Mouse (Mus musculus): ENCODE measurements around the gene Gars.

The Gars gene

DNA sequence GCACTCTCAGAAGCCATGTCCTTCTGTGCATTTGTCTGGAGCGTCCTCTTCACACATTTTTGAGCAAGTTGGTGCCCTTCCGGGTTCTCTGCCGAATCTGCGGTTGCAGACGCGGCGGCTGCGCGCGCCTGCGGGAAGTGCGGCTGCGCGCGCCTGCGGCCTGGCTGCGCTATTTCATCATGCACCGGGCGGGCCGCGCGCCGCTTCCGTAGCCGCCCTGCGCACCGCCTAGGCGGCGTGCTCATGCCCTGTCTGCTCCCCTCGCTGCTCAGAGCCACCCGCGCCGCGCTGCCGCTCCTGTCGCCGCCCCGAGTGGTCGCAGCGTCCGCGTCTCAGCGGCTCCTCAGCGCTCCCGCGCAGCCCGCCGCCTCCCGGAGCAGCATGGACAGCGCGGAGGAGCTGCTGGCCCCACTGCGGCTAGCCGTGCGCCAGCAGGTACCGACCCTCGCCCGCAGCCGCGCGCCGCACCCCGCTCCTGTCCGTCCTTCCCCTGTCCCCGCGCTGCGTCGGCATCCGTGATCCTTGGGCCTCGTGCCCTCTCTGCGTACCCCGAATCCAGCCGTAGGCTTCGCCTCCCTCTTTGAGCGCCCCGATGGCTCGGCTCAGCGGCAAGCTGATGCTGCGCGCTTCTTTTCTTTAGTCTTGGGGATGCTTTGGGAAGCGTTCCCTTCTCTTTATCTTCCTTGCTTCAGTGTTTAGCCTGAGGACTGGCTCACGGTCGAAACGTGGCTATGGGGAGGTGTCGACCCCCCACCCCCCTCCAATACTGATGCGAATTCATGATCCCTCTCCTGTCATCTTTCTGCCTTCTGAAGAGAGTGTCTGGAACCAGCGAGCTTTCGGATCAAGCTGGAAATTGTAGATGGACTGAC is at the start of gene Gars:
TSS of gene Gars (plus strand) at position 209 of the 872 bp plus-strand sequence.
- DNase-seq = peak; percentile 92

DNA sequence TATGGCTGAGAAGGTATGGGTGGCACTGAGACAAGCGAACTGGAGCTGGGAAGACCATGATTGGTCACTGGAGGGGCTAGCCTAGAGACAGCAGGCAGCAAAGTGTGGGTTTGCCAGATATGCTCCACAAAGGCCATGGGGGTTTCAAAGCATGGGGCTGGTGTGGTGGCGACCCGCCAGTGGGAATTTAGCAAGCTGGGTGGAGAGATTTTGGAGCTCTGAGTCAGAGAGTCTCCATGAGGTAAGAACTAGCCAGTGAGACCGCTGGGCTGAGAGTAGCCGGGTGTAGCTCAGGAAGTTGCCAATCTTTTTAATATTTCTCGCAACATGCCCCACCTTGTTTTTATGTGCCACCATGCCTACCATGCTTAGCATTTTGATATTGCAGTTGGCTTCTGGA is 49.7 kb upstream of the Gars start:
- no peak for DNase-seq

DNA sequence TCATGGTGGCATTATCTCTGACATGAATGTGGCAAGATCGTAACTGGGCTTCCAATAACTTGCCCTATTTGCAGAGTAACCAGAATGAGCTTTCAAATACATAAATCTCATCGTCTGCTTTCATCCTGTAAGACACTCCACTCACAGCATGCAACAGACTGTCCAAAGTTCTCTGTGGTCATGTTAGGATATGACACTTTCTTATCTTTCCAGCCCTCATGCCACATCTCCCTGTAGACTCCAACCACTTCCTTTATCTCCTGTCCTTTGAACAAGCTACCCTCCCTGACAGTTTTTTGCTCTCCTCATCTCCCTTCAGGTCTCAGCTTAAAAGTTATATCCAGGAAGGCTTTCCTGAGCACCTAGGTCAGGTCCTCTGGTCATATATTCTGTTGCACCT is 46.6 kb upstream of the Gars start:
- DNase-seq = no peak

DNA sequence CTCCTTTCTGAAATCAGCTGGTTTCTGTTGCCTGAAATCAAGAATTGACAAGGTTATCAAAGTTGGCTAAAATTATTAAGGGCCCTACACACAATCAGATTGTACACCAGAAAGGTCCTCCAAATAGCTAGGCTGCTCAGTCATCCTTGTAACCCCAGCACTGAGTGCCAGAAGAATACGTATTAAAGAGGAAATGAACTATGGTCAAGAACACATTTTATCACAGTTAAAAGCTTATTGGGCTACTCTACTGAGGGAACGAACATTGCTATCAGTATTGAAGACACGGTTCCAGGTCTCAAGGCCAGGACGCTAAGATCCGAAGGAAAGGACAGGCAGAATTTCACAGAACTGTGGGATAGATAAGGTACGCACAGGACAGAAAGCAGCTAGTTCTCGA is 45.7 kb upstream of the Gars start:
- no peak for DNase-seq

DNA sequence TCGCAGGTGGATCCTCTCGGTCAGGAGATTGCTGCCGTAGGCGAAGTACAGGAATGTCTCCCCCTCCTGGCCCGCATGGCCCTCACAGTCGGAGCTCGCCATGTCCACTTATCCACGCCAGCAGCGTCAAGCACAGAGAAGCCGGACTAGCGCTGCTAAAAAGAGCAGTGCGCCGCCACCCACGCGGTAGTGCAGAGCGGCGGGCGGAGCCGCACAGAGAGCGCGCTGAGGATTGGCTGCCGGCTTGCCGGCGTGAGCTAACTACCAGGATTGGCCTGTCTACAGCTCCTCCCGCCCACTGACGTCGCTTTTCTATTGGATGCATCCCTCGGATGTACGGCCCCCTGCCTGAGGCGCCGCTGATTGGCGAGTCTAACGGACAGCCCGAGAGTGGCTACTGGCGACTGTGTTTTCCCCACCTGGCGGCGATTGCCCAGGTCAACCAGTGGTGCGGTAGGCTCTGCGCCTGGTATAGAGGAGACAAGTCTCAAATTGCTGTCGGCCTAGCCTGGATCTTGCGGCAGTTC is 45.0 kb upstream of the Gars start, which contains the start of gene Ggct:
TSS of gene Ggct (minus strand) at position 217 of the 527 bp plus-strand sequence.
- DNase-seq = peak; percentile 92

DNA sequence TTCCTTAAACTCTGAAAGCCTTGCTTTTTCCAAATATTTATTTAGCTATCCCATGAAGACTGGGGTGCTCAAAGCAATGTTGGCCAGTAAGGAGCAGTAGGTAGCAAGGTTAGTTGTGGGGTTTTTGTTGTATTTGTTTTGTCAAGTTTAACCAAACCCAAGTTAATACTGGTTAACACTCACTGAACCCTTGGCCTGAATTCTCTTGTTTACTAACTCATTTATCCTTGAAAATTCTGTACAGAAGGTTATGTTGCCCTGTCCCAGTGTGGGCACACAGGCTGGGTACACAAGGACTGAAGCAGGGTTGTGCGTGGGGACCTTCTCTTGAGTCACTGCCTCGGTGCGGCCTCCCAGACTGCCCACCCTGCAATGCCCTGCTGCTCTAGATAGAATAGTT is 41.4 kb upstream of the Gars start:
- DNase-seq = no peak

DNA sequence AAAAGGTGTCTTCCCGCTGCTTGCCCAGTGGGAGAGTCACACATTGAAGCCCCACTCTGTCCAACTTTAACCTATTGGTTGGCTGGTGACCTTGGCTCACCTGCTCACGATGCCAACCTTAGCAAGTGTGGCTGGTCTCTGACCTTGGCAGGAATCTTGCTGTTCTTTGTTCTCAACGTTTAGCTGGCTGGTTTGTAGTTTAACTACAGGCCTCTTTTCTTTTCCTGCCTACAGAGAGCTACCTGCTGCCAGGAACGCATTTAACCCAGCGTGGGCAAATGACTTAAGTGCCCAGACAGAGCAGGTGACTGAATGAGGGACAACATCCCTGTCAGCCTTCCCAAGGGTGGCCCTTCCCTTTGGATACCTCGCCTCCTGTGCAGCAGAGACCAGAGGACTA is 40.1 kb upstream of the Gars start:
- no peak for DNase-seq

DNA sequence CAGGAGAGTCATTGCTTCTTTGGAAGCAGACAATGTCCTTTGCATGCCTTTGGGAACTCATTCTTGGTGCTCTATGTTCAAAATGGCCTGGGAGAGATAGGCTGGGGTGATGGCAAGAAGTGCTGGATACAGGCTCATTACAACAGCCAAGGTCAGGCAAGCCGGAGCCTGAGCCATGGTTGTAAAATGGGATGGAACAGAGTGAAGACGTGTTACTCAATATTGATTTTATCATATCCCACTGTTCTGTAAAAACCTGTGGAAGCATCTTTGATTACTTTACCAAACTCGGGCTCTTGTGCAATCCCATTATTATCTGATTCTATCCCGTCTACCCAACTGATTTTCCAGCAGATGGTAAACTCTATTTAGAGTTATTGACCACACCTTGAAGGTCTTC is 36.5 kb upstream of the Gars start:
- no peak for DNase-seq

DNA sequence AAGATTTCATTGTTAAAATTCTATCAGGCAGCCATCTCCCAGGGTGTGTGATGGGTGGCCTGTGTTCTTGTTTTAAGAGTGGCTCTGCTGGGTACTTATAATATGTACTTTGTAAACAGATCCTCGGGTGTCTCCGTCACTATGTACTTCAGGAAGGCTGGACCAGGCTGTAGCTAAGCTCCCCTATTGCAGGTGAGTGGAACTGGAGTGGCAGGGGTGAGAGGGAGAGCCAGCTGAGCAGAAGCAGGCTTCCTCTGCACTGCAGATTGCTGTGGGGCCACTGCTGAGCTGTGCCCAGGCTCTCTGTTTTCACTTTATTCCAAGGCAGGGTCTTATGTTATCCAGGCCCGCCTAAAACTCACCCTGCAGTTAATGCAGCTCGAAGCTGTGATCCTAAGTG is 35.4 kb upstream of the Gars start:
- no peak for DNase-seq

DNA sequence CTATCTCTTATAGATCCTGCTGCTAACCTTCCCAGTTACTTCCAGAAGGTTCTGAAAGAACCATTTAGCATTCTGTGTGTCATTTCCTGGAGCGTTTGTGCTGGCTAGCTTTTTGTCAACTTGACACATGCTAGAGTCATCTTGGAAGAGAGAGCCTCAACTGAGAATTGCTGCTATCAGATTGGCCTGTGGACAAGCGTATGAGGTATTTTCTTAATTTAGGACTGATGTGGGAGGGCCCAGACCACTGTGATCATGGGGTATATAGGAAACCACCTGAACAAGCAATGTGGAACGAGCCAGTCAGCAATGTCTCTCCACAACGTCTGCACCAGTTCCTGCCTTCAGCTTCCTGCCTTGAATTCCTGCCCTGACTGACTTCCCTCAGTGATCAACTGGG is 34.2 kb upstream of the Gars start:
- DNase-seq = no peak

DNA sequence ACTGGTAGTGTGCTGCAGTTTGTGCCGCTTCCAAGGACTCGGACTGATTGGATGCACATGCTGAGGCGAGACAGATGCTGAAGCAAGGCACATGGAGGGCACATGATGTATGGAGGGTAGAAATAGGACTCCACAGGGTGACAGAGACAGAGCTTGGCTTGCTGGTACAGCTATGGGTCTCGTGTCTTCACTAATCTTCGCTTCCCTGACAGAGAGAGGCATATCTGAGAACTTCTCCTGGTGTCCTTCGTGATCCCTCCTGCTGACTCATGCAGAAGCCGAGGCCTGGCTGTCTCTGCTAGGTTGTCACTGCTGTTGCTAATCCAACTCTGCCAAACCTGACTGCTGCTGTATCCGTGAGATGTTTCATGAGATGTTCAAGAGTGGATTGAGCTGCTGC is 29.4 kb upstream of the Gars start:
- DNase-seq = no peak

DNA sequence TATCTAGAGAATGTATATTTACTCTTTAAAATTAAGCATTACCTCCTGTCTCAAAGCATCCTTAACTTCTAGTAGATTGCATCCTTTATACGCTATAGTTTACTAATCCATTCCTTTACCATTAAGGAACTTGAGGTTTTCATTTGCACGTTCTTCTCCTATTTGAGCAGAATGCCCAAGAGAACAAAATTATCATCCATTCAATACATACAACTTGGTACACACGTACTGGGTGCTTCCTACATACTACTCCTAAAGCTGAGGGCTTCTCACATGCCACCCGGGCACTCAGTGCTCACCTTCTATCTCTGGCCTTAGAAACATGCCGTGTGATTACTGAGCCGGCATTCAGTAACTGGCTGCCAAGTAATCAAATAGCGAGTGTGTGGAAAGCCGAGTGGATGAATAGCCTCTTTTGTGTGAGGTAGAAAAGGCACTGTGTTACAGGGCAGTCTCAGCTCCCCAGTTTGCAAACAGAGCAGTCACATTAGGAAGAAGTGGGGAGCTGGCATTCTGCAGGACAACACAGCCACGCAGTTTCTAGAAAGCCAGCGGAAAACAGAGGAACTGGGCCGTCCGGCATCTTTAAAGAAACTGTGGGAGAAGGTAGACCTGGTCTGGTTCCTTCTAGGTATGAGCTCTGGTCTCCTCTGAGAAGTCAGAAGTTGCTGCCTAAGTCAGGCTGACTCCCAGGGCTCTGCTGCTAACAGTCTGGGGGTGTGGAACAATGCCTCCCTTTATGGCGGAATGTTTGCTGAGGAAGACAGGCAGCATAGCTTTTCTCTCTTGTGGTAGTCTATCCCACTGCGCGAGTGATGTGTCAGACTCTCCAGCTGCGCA is 28.2 kb upstream of the Gars start:
- DNase-seq = no peak

DNA sequence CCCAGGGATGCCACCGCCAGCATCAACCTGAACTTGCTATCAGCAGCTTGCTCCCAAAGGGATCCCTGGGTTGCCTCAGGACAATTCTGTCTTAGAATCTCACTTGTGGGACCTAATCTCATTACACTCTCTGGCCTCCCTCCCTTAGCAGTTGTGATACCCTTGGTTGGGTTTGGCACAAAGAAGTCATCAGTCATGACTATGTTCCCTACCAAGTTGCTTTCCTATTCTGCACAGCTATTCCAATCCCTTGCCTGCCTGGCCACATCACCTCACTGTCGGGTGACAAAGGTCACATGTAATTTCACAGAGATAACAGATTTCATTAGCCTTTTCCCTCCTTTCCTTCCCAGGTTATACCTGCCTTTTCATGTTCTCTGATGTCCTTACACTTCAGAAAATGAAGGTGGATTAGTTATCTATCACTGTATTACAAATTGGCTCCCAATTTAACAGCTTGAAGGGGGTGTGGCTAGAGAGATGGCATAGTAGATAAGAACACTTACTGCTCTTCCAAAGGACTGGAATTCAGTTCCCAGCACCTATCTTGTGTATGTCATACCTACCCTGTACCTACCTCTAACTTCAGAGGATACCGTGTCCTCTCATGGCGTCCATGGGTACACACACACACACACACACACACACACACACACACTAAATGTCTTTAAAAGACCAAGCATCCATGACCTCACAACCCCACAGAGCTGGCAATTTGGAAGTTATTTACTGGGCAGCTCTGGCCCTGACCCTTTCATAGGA is 27.3 kb upstream of the Gars start:
- DNase-seq = no peak

DNA sequence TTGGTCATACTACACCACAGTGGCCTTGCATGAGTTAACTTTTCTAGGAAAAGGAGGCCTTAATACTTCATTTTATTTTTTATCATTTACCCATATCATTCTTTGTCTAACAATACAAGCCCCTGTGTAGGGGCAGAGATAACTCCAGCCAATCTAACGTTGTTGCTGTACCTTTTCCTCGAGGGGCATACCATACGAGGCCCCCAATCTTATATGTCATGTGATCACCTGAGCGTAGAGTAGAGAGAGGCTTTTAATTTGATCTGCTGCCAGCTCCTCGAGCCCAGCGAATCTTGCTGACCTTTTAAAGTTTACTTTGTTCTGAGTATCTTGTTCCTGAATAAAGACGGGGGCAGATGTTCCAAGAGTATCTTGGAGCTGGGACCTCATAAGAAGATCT is 25.3 kb upstream of the Gars start:
- no peak for DNase-seq

DNA sequence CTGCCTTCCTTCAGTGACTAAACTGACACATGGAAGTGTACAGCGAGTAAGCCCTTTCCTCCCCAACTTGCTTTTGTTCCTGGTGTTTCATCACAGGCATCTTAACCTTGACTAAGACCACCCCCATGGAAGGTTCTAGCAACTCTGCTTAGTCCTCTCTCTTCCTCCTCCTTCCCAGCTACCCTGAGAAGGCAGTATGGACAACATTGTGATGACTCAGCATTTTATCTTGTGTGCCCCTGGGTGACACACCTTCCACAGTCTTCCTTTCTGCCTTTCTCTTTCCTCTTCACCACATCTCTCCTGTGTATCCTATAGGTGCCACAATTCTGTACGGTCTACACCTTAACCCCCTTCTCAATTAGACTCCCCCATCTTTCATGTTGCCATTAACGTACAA is 23.6 kb upstream of the Gars start:
- no peak for DNase-seq

DNA sequence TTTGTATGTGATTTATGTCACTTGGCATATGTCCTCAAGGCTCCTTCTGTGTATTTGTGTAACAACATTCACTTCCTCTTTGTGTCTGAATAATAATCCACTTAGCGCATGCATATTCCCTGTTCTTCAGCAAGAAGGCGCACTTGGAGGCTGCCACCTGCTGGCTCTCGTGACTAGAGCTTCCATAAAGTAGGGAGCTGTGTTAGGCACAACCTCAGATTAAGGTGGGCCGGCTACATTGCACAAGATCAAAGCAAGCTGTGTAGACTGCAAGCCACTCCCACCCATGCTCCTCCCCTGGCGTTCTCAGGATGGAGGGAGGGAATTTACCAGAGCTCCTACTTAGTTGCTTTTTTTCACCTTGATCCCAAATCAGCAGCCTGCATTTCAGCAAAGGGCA is 21.6 kb upstream of the Gars start:
- peak; percentile 69 for DNase-seq

DNA sequence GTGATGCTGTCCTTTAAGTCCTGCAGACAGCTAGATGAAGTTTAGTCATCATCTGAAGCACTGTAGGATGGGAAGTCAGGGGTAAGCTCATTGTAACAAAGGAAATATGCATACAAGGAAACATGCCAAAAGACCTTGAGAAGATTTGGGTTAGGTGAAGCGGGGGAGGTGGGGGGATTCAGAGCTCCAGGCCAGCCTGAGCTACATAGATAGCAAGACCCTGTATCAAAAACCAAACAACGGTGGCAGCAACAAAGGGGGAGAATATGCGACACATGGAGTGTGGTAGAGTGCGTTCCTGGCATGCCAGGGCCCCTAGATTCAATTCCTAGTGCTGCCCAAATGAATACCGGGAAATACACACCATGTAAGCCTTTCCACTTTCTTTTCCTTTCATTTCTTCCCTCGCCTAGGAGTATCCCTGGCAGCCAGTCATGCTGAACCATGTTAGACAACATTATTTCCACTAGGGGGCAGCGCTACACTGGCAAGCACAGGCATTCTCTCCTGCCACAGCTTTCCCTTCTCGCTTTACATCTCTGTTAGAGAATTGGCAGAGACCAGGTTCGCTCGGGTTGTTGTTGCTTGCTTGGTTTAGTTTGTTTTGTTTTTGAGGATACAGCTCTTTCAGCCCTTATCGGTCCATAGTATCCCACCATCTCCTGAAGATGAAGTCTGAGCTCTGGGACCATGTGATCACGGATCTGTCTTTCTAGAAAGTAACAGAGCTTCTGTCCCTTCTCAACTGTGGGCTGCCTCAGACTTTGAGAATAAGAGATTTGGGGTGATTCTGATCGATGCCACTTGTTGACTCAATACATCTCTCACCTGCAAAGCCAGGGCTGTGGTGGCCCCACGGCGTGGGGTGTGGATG is 20.9 kb upstream of the Gars start:
- peak; percentile 60 for DNase-seq

DNA sequence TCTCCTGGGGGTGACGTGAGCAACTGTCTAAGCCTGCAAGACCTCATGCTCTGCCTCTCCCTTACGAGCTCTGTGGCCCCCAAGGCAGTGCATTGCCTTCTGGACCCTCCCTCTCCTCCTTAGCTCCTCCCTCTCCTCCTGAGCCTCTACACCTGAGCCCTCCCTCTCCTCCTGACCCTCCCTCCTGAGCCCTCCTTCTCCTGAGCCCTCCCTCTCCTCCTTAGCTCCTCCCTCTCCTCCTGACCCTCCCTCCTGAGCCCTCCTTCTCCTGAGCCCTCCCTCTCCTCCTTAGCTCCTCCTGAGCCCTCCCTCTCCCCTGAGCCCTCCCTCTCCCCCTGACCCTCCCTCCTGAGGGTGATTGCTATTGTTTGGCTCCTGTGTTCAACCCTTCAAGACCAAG is 19.4 kb upstream of the Gars start:
- DNase-seq = no peak

DNA sequence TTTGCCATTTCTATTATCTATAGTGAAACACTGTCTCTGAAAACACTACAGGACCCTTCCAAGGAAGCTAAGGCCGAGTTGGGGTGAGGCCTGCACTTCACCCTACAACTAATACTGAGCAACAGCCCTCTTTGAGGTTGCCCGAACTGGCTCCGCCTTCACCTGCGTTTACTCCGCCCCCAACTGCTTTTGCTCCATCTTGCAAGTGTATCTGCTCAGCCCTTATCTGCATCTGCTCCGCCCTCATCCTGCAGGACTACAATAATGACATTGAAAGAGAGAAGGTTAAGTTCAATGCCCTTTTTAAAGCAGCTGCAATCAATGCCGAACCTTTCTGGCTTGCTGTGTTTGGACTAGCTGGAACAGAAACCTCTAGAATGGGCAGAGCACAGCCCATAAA is 16.0 kb upstream of the Gars start:
- DNase-seq = no peak

DNA sequence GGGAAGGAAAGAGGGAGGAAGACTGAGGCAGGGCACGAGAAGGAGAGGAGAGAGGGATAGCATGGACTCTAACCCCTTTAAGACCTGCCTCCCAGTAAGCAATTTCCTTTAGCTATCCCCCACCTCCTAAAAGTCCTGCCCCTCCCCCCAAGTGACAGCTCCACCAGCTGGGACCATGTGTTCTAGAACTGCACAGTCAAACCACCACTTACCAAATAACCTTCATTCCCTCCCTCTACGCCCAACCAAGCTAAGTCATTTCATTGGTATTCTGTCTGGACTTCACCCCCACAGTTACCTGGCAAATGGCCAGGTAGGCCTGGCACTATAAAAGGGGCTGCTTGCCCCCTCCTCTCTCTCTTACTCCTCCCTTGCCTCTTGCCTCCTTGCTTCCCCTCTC is 10.2 kb upstream of the Gars start:
- DNase-seq = no peak

DNA sequence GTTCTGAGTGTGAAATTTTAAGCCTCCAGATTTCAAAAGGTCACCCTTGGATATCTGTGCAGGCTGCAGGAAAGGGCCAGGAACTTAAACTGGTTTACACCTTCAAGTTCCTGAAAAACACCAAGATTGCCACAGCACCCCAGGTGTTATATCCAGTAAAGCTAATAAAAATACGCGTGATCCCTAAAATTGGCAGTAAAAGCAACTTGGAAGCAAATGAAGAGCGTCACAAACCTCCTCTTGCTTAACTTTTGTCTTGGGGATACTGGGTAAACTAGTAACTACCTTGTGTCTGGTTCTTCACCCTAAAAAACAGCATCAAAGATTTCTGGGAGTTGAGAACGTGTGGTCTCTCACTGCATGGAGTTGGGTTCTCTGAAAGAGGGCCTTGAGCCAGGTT is 1.1 kb upstream of the Gars start:
- DNase-seq = no peak
